Mouse (Mus musculus) heart, adult 2 months (tissue): ENCODE measurements around the gene Ccdc34.

Source experiments
- CTCF ChIP-seq: fragments of 200-600 bp; IDR thresholded peaks from 2 replicates; pipeline ENCODE4 v1.8.1; 2022; ENCODE audit warnings: antibody characterized with exemption, mild to moderate bottlenecking, moderate library complexity
- EP300 ChIP-seq: fragments of 200-500 bp; IDR thresholded peaks from 2 replicates; pipeline ENCODE4 v1.6.1; 2011; ENCODE audit warnings: low read depth, low read length, control low read depth; ENCODE audit not compliant: insufficient read depth
- POLR2A ChIP-seq: fragments of 200-500 bp; IDR thresholded peaks from 2 replicates; pipeline ENCODE4 v1.6.1; 2011; ENCODE audit warnings: mild to moderate bottlenecking, low read depth, low read length, control low read depth; ENCODE audit not compliant: insufficient read depth

DNA sequence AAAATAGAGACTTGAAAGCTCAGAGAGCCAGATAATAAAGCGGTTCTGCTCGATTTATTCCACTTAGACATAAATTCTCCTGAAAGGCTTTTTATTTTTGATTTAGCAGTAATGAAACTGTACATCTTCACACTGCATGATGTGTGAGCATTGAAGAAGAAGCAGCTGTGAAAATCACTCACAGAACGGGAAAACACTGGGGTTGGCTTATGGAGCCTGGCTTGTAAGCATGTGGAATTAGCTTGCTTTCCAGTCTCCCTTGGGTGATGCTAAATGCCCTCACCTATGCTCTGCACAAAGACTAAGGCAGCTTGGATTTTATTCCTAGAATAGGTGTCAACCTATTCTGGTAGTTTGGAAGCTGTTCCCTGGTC is 198.1 kb downstream of the Ccdc34 start:
- no peak for TF ChIP-seq CTCF
- TF ChIP-seq EP300 = no peak
- no peak for TF ChIP-seq POLR2A
